Mouse (Mus musculus) thymus, adult 2 months (tissue): Measurements from ENCODE around the gene Mrtfa. TPM values are rescaled to one million over a fixed set of nuclear protein-coding genes. Genes with fewer than 3 reads are reported as not detected.

ENCODE experiments used
- DNase-seq: peaks from one replicate; pipeline ENCODE4 v3.0.0; 2021
- H3K27ac ChIP-seq: fragments of 200-500 bp; 2 replicates; pipeline ENCODE4 v1.5.1; 2012; ENCODE audit warnings: low read length, control low read depth; ENCODE audit not compliant: control insufficient read depth, insufficient read depth
- H3K27me3 ChIP-seq: fragments of 200-500 bp; 2 replicates; pipeline ENCODE4 v1.6.1; 2012; ENCODE audit warnings: mild to moderate bottlenecking, low read length, moderate library complexity, mixed read lengths; ENCODE audit not compliant: control insufficient read depth, insufficient read depth
- H3K36me3 ChIP-seq: fragments of 200-500 bp; 2 replicates; pipeline ENCODE4 v1.6.1; 2012; ENCODE audit warnings: mild to moderate bottlenecking, low read length, moderate library complexity; ENCODE audit not compliant: control insufficient read depth, insufficient read depth
- H3K4me1 ChIP-seq: fragments of 200-500 bp; replicated peaks from 2 replicates; pipeline ENCODE4 v1.6.1; 2012; ENCODE audit warnings: low read length; ENCODE audit not compliant: control insufficient read depth, insufficient read depth
- H3K4me3 ChIP-seq: fragments of 200-500 bp; 2 replicates; pipeline ENCODE4 v1.5.1; 2012; ENCODE audit warnings: mild to moderate bottlenecking, low read length, control low read depth, moderate library complexity; ENCODE audit not compliant: control insufficient read depth, insufficient read depth
- CTCF ChIP-seq: fragments of 200-500 bp; IDR thresholded peaks from 2 replicates; pipeline ENCODE4 v1.5.1; 2012; ENCODE audit warnings: mild to moderate bottlenecking, control low read depth, low read length, moderate library complexity, borderline replicate concordance; ENCODE audit not compliant: control insufficient read depth, poor library complexity, insufficient read depth; ENCODE audit errors: extremely low read depth
- POLR2A ChIP-seq: fragments of 200-500 bp; IDR thresholded peaks from 2 replicates; pipeline ENCODE4 v1.6.1; 2012; ENCODE audit warnings: mild to moderate bottlenecking, low read length, control low read depth, moderate library complexity; ENCODE audit not compliant: control insufficient read depth, poor library complexity, insufficient read depth; ENCODE audit errors: extremely low read depth
- WGBS: fragments of 180-500 bp; shearing (Covaris S2); methylation state at CpG from one replicate; pipeline ENCODE4 v1.1.7; 2018; 5-methylcytosine and 5-hydroxymethylcytosine counted together
- polyA plus RNA-seq: library from polyadenylated mRNA; depleted of rRNA; stranded (reverse); fragments of >200 nt; gene quantifications from 2 replicates; pipeline ENCODE4 v1.2.3, GENCODE M21; 2012

The Mrtfa gene
- polyA plus RNA-seq, 1 experiment, result 114 TPM

DNA sequence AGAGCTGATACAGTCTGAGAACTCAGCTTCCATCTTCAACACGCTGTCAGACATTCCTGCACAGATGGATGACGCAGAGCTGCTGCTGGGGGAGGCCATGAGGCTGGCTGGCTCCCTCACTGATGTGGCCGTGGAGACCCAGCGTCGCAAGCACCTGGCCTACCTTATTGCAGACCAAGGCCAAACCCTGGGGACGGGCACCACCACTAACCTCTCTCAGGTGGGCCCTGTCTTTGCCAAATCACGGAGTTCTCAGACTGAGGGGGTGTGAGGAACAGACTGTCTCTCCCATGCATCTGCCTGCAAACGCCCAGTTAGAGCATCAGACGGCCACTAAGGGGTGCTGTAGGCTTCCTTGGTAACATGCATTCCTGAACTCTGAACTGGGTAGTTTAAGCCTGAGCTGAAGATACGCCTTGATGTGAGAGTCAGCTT, 181.9 kb downstream of the Mrtfa start:
- H3K27ac ChIP-seq, result no peak overlapping the region
- TF ChIP-seq POLR2A (no peak), CTCF (no peak)
- no peak for DNase-seq
- H3K27me3 ChIP-seq, result no peaks in the 10 kb centered on the region
- H3K4me3 ChIP-seq, result no peak overlapping the region
- H3K36me3 ChIP-seq, result peaks cover 10% of the 10 kb centered on the region; the same call in 1 of the 2 replicates
- H3K4me1 ChIP-seq, result no peaks in the 10 kb centered on the region
- 89% methylated on average over 10 of the region's 10 CpGs for WGBS

DNA sequence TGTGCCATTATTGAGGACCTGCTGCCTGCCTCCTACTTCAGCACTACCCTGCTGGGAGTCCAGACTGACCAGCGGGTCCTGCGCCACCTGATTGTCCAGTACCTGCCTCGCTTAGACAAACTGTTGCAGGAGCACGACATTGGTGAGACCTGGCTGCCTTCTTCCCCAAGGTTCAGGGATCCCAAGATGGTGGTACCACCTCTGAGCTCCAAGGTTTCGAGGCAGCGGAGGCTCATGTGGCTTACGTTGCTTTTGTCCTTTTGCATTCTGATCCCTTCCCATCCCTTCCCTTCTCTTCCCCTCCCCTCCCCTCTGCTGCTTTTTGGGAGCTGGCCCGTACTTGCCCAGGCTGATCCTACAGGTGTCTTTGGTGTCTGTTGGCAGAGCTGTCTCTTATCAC, 182.7 kb downstream of the Mrtfa start:
- H3K27ac ChIP-seq, result no peak overlapping the region
- H3K36me3 ChIP-seq, result peaks cover 2% of the 10 kb centered on the region; the same call in 1 of the 2 replicates
- TF ChIP-seq POLR2A (no peak), CTCF (no peak)
- no peak overlapping the region for H3K4me3 ChIP-seq
- 97% methylated on average over 8 of the region's 8 CpGs for WGBS
- no peaks in the 10 kb centered on the region for H3K4me1 ChIP-seq
- no peak for DNase-seq
- no peaks in the 10 kb centered on the region for H3K27me3 ChIP-seq

DNA sequence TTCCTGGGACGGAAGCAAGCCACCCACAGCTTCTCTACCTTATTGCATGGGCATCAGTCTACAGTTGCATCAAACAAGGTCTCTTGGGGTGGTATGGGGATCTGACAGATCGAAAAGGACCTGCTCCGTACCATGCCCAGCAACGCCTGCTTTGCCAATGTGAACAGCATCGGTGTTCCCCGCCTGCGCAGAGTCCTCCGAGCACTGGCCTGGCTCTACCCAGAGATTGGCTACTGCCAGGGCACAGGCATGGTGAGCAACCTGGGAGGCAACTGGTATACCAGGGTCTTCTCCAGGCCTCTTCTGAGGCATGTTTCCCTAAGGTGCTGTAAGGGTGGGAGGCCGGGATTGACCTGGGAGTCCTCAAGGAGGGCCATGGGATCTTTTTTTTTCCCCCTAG, 183.2 kb downstream of the Mrtfa start:
- 97% methylated on average over 9 of the region's 9 CpGs for WGBS
- TF ChIP-seq CTCF (no peak), POLR2A (no peak)

DNA sequence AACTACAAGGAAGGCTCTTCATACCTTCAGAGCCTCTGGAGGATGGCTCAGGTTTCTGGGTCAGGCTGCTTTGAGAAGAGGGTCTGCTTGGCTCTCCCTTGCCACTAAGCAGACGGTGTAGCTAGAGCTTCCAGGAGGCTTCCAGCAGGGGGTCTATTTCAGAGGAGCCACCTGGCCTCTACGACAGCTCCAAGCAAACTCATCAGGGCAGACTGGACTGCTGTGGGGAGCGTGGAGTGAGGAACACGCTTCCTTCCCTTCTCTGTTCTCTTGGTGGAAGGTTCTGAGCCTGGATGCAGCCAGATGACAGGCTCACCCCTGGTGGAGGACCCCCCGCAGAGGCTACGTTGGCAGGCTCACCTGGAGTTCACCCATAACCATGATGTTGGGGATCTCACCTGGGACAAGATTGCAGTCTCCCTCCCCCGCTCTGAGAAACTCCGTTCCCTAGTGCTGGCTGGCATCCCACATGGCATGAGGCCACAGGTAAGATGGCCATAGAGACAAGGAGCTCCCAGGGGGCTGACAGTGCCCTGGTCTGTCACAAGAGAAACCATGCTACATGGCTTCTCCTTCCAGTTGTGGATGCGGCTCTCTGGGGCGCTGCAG, 184.3 kb downstream of the Mrtfa start:
- DNase-seq, result no peak
- TF ChIP-seq POLR2A, result no peak
- no peak for TF ChIP-seq CTCF
- WGBS, result 96% methylated on average over 10 of the region's 10 CpGs
- no peaks in the 10 kb centered on the region for H3K4me1 ChIP-seq
- no peak overlapping the region for H3K27ac ChIP-seq
- H3K27me3 ChIP-seq, result no peaks in the 10 kb centered on the region
- no peak overlapping the region for H3K4me3 ChIP-seq
- H3K36me3 ChIP-seq, result no peaks in the 10 kb centered on the region

More for the DNA sequence above, 183.2 kb downstream of the Mrtfa start:
- Histone ChIP-seq H3K4me1 (no peaks in the 10 kb centered on the region), H3K27me3 (no peaks in the 10 kb centered on the region), H3K36me3 (no peaks in the 10 kb centered on the region), H3K27ac (no peak overlapping the region), H3K4me3 (no peak overlapping the region)
- DNase-seq, result no peak

DNA sequence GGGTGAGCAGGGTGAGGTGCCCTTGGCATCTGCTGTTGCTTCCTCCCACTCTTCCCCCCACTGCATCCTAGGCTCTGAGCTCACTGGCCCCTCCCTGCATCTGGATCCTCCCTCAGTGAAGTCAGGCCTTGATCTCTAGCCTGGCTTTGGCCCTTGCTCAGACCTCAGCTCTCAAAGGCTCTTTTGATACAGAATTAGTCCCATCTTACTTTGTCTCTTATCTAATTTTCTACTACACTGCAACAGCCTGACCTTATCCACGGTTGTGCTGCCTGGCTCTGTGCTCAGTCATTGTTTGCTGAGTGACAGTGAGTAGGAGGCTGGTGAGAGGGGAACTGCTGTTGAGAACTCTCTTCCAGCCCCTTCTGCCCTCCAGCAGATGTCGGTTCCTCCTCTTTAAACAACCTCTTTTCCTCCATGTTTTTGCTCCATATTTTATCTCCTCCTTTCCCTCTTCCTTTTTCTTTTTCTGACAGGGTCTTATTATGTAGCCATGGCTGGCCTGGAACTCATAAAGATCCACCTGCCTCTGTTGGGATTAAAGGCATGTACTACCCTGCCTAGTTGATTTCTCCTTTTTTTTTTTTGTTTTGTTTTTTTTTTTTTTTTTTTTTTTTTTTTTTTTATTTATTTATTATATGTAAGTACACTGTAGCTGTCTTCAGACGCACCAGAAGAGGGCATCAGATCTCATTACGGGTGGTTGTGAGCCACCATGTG, 190.0 kb downstream of the Mrtfa start:
- Histone ChIP-seq H3K27ac (no peak overlapping the region), H3K4me1 (no peaks in the 10 kb centered on the region), H3K36me3 (no peaks in the 10 kb centered on the region), H3K4me3 (no peak overlapping the region), H3K27me3 (no peaks in the 10 kb centered on the region)
- DNase-seq, result no peak
- TF ChIP-seq CTCF, result no peak
- no peak for TF ChIP-seq POLR2A
- WGBS, result 67% methylated on average over 3 of the region's 4 CpGs

DNA sequence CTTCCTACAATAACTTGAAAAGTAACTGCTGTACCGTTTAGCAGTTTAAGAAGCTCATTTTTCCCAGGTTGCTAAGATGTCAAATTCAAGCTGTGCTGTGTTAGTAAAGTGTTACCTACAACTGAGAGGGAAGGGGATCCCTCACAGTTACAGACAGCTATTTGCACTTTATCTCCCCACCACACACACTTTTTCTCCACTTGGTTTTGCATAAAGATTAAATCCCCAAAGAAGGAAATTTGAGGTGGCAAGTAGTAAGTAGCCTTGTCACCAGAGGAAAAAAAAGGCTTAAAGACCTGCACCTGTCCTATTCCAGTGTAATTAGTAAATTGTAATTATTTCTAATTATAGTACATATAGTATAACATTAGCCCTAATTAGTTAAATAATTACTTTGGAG, 193.5 kb downstream of the Mrtfa start:
- Histone ChIP-seq H3K4me3 (no peak overlapping the region), H3K4me1 (no peaks in the 10 kb centered on the region), H3K27ac (no peak overlapping the region), H3K36me3 (no peaks in the 10 kb centered on the region), H3K27me3 (no peaks in the 10 kb centered on the region)
- DNase-seq, result no peak
- WGBS, result 82% methylated on average over 1 of the region's 1 CpGs
- TF ChIP-seq POLR2A (no peak), CTCF (no peak)
